Mouse (Mus musculus): ENCODE data around the gene Hspb1.

- no peak for TF ChIP-seq CTCF (conservative IDR thresholded peaks at IDR 0.05 in 1 of 2, IDR thresholded peaks at IDR 0.05 in 1 of 2; ENCODE audit: low read depth in 2 of 2, low read length in 2 of 2)
- no peak for TF ChIP-seq POLR2A (IDR thresholded peaks at IDR 0.05; ENCODE audit: low read depth, low read length)
- no peak for TF ChIP-seq GABPA (IDR thresholded peaks at IDR 0.05; ENCODE audit: insufficient replicate concordance, low read depth, low read length)
These were observed 12.1 kb downstream of the Hspb1 start for GRCm38 (mm10) chr5:135899833-135900232.

All from CH12.LX (cell line).